Mouse (Mus musculus) frontal cortex, postnatal 25 days (tissue): ENCODE measurements around the gene 2310011J03Rik.

Experiments
- DNase-seq, 2 experiments: peaks; one replicate each; pipeline ENCODE4 v3.0.0; 2022; ENCODE audit warnings: low spot score in 2 of 2

The 2310011J03Rik gene

GRCm38 (mm10) chr10:80315315-80315714, 5.0 kb downstream of the 2310011J03Rik start:
- DNase-seq: no peak

- no peak for DNase-seq
Observed at GRCm38 (mm10) chr10:80314494-80315001, 5.8 kb downstream of the 2310011J03Rik start.

GRCm38 (mm10) chr10:80313627-80314201, 6.6 kb downstream of the 2310011J03Rik start:
- no peak for DNase-seq

- no peak for DNase-seq
Observed at GRCm38 (mm10) chr10:80312586-80313504, 7.5 kb downstream of the 2310011J03Rik start.

GRCm38 (mm10) chr10:80311560-80311959, 8.8 kb downstream of the 2310011J03Rik start:
- DNase-seq: no peak

- no peak for DNase-seq
Observed at GRCm38 (mm10) chr10:80304862-80305261, 15.5 kb downstream of the 2310011J03Rik start.

- no peak for DNase-seq
Observed at GRCm38 (mm10) chr10:80304458-80304857, 15.9 kb downstream of the 2310011J03Rik start.

- DNase-seq: no peak
Observed at GRCm38 (mm10) chr10:80302471-80302881, 17.9 kb downstream of the 2310011J03Rik start.

- no peak for DNase-seq
Observed at GRCm38 (mm10) chr10:80302082-80302355, 18.3 kb downstream of the 2310011J03Rik start.

GRCm38 (mm10) chr10:80301256-80302081, 18.9 kb downstream of the 2310011J03Rik start:
- no peak for DNase-seq

GRCm38 (mm10) chr10:80300672-80301181, 19.6 kb downstream of the 2310011J03Rik start:
- no peak for DNase-seq

GRCm38 (mm10) chr10:80299824-80300223, 20.5 kb downstream of the 2310011J03Rik start:
- no peak for DNase-seq

GRCm38 (mm10) chr10:80299301-80299700, 21.0 kb downstream of the 2310011J03Rik start:
- no peak for DNase-seq

- DNase-seq: peak; percentile 78 to 85
Observed at GRCm38 (mm10) chr10:80298571-80299281, 21.6 kb downstream of the 2310011J03Rik start.

GRCm38 (mm10) chr10:80297526-80298133, 22.7 kb downstream of the 2310011J03Rik start:
- no peak for DNase-seq

GRCm38 (mm10) chr10:80296824-80297223, 23.5 kb downstream of the 2310011J03Rik start:
- no peak for DNase-seq

- peak; percentile 65 to 70 for DNase-seq
Observed at GRCm38 (mm10) chr10:80295618-80296425, 24.5 kb downstream of the 2310011J03Rik start, which contains the start of gene Apc2. Gene Apc2 (plus strand): TSS chr10:80295977.

- no peak for DNase-seq
Observed at GRCm38 (mm10) chr10:80294788-80295303, 25.5 kb downstream of the 2310011J03Rik start.

GRCm38 (mm10) chr10:80294311-80294710, 26.0 kb downstream of the 2310011J03Rik start:
- DNase-seq: no peak

- no peak for DNase-seq
Observed at GRCm38 (mm10) chr10:80293325-80293724, 27.0 kb downstream of the 2310011J03Rik start.
